Mouse (Mus musculus): Measurements from ENCODE around the gene Psd4. TPM values are rescaled to one million over a fixed set of nuclear protein-coding genes. Genes with fewer than 3 reads are reported as not detected.

Gene Psd4
- polyA plus RNA-seq, 2 experiments from 2014 or later = 65.6 to 75.6 TPM

GRCm38 (mm10) chr2:24440056-24440455 is 72.7 kb downstream of the Psd4 start:
- no peak for ATAC-seq

DNA sequence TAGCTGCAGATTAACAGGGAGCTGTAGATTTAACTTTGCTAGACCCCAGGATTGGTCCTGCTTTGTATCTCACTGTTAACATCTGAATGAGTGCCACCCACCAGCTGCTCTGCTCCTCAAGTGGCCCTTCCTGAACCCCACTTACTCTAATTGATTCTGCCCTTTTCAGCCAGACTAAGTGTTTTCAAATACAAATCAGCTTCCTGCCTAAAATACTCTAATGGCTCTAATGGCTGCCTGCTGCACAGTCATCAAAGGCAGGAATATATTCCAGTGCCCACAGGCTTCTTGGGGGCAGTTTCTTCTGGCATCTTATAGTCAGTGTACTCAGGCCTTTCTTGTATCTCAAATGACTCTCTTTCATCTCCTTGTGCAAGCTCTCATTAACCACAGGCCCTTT is 74.5 kb downstream of the Psd4 start:
- ATAC-seq = no peak

DNA sequence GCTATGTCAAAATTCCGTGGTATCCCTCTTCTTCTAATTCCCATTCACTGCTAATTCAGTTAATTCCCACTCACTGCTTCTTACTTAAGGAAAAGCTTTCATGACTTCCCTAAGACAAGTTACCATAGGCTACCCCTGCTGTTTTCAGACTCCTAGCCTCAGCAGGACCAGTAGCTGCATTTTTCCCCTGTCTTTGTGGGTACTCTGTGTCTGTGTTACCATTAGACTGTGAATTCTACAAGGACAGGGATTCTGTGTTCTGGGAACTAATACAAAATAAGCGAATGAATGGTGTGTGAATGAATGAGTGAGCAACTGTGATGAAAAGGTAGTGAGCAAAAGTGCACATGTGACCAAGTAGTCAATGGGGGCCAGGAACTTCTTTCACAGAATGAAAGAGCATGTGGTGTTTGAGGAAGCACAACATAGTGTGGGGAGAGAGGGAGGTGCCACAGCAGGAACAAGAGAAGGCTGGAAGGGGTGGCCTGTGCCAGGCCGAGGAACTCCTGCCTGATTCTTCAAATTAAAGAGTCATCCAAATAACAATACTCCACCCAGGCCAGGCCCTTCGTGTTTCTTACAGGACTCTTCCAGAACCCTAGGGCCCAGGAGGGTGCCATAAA is 75.0 kb downstream of the Psd4 start:
- no peak for ATAC-seq

DNA sequence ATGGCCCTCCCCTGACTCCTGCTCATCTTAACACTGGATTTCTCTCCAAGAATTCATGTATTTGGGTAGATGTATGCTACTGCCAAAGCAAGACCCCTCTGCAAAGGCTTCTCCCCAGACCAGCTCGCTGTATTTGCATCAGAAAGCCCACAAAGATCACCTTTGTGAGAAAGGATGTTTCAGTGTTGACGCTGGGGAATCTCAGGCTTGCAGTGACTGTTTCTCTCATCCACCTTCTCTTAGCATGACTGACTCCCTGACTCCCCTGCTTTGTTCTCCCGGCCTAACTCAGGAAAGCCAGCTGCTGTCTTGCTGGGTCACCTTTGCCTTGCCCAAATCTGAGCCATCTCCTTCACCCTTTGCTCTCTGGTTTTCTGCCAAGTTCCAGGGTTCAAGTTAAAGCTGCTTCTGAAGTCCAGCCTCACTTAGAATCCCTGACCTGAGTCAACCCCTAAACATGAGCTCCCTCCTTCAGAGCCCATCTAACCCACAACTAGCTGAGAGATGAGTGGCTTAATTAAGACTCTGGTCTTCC is 75.9 kb downstream of the Psd4 start:
- no peak for ATAC-seq

- no peak for ATAC-seq
Observed at GRCm38 (mm10) chr2:24449111-24449510, 81.7 kb downstream of the Psd4 start.

- ATAC-seq = no peak
Observed at GRCm38 (mm10) chr2:24453206-24453605, 85.8 kb downstream of the Psd4 start.

GRCm38 (mm10) chr2:24454429-24455011 is 87.1 kb downstream of the Psd4 start:
- ATAC-seq = no peak

DNA sequence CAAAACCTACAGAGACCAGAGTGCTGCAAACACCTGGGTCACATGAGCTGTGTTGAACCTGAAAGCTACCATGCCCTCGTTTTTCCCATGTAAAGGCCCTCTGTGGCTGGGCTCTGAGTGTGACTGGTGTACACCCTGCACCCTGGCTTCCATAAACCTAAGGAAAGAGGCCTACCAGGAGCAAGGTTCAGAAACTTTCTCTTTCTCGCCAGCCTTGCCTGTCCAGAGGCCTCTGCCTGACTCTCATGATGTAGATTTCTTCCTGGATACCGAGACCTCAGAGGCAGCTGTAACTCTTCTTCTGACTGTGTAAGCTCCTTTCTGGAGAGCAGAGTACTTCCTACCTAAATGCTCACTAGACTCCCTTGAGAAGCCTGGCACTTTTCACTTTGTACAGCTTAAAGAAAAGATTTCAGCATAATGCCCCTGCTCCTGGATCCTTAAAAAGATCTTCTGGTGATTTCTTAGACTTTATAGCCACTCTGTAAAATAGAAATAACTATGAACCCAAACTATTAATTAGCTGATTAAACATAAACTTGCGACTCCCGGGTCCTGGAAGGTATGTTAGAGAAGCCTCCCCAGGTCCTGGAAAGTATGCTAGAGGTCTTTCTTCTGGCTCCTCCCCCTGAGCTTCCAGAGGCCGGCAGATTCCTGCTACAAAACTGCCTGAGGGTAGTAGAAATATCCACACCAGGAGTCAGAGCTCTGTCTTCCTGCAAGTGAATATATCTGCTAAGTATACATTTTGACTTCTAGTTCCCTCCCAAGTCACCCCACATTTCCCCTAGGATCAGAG is 87.9 kb downstream of the Psd4 start:
- no peak for ATAC-seq

DNA sequence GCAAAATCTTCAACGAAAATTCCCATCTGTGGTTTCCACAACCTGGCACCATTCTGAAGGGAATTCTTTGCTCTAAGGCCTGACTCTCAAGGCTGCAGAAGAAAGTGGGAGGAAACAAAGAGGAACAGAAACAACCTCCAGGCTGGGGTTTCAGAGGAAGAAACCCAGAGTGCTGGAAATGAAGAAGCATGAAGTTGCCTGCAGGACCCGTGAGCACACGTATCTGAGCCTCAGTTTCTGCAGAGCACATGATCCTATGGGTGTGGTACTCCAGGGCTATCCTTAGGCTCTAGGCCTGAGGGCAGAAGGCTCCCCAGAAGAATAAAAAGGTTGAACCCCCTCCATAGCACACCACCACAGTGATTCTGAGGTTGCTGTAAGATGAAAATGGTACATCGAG is 89.5 kb downstream of the Psd4 start:
- no peak for ATAC-seq

DNA sequence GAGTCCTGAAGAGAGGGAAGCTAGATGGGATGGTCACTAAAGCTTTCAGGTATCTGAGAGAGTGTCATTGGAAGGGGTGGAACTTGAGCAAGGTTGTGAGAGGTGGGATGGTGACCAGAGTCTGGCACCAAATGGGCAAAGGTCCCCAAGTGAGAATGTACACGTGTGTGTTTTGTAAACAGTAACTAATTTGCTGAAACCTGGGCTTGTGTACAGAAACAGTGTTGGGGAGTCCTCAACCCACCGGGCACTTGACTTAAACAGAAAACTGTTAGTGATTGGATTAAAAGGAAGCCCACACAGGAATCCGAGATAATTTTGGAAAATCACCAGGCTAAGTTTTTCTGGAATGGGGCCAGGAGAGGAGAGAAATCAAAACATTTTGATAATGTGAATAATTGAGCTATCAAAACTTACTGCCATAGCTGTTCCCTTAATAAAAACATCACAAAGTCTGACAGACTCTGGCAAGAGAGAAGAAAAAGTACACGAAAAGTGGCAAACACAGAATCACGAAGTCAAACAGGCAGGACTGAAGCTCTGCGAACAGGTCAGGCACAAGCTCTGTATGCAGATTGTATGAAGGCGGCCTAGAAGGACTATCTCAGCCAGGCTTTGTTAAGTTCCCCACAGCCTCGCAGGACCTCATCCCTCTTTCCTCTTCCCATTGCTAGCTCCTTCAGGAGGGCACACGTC is 92.9 kb downstream of the Psd4 start:
- ATAC-seq = no peak

GRCm38 (mm10) chr2:24460808-24461127 is 93.4 kb downstream of the Psd4 start:
- ATAC-seq = no peak

Other genes starting within 250 kb of the Psd4 start
- not detected for gene Il1f8, start 214.4 kb upstream of the Psd4 start, polyA plus RNA-seq (2017; shearing (Covaris generic))
- not detected for gene Il1f9, start 181.1 kb upstream of the Psd4 start, polyA plus RNA-seq (2017; shearing (Covaris generic))
- not detected for gene Il1f6, start 152.2 kb upstream of the Psd4 start, polyA plus RNA-seq (2017; shearing (Covaris generic))
- gene Il1f5, start 90.6 kb upstream of the Psd4 start, polyA plus RNA-seq (2017; shearing (Covaris generic)) = not detected
- gene Il1f10, start 76.4 kb upstream of the Psd4 start, polyA plus RNA-seq (2017; shearing (Covaris generic)) = not detected
- gene Il1rn, start 30.7 kb upstream of the Psd4 start, polyA plus RNA-seq (2017; shearing (Covaris generic)) = under 1 TPM; 0.20 to 0.77 TPM
- not detected for gene Pax8, start 108.0 kb downstream of the Psd4 start, polyA plus RNA-seq (2017; shearing (Covaris generic))

Data from activated CD4-positive, CD25-positive, alpha-beta regulatory T cell, adult 4 months (primary cell).